Comparison of ENCODE assay signal across 12 mouse cellular contexts in the genomic region with DNA sequence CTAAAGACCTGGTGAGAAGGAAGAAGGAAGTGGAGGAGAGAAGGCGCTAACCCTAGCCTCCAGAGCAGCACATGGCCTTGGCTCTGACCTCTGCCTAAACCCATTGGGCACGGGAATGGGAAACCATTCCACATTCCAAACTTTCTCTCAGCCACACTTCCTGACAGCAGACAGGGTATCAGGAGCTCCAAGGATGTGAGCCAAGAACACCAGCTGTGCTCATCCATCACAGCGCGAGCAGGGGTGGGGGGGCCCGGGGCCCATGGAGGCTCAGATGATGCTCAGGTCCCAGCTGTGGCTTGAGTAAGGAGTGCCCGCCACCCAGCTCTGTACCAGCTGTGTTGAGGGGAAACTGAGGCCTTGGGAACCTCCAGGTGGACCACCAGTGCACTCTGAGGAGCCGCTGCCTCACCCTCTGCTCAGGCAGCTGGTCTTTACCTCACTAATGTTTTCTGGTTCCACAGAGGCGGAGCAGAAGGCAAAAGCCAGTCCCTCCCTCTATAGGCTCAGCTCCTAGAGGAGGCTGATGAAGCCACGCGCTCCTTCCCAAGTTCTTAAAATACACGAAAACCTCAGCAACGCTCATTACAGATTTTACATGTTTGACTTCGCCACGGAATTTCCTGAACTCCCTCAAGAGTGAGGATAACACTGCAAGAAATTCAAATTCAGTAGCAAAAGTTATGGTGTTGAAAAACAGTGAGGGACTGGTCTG. TPM values are rescaled to one million over a fixed set of nuclear protein-coding genes. Genes with fewer than 3 reads are reported as not detected.
DNase-seq lines count a peak whose midpoint lies in the region; ATAC-seq and TF ChIP-seq lines count a peak whose summit lies in the region.
"Had no signal": no experiment of that assay in that cellular context is flagged by ENCODE, and none has a peak within 500 bp of the region (broad histone marks: within the 10 kb centered on the region; RNA-seq: fewer than 3 reads in every experiment).

No protein-coding gene starts in this region.

- 0 out of 2 replicates have a peak overlapping the region, but pooled peaks have one; percentile 17 for H3K27ac ChIP-seq in hindbrain, embryonic 14.5 days
- no peak overlapping the region for H3K27ac ChIP-seq in hindbrain, embryonic 10.5 days
- H3K27ac ChIP-seq in lung, postnatal 0 days (ENCODE audit: low read length), result no peak overlapping the region
- H3K27ac ChIP-seq in thymus, adult 2 months (ENCODE audit: control insufficient read depth, insufficient read depth, low read length), result no peak overlapping the region
- H3K27ac ChIP-seq in forebrain, embryonic 15.5 days (replicated peaks), result no peak overlapping the region

- 69% methylated on average over 14 of the region's 14 CpGs for WGBS in hindbrain, embryonic 14.5 days
- 72% methylated on average over 14 of the region's 14 CpGs for WGBS in hindbrain, embryonic 10.5 days
- WGBS in lung, postnatal 0 days, result 52% methylated on average over 14 of the region's 14 CpGs
- WGBS in thymus, adult 2 months, result 94% methylated on average over 14 of the region's 14 CpGs
- 73% methylated on average over 14 of the region's 14 CpGs for WGBS in forebrain, embryonic 15.5 days

- H3K36me3 ChIP-seq in hindbrain, embryonic 14.5 days (replicated peaks; ENCODE audit: control insufficient read depth, insufficient read depth), result 0 out of 2 replicates have a peak, but pooled peaks cover 3% of the 10 kb centered on the region
- peaks cover 9% of the 10 kb centered on the region; the same call in 1 of the 2 replicates for H3K36me3 ChIP-seq in hindbrain, embryonic 10.5 days
- no peaks in the 10 kb centered on the region for H3K36me3 ChIP-seq in C2C12 (ENCODE audit: control insufficient read depth, insufficient read depth)
- no peaks in the 10 kb centered on the region for H3K36me3 ChIP-seq in lung, postnatal 0 days (ENCODE audit: insufficient read depth, low read length)
- H3K36me3 ChIP-seq in thymus, adult 2 months (ENCODE audit: control insufficient read depth, insufficient read depth, low read length), result no peaks in the 10 kb centered on the region
- no peaks in the 10 kb centered on the region for H3K36me3 ChIP-seq in forebrain, embryonic 15.5 days

- ATAC-seq in hindbrain, embryonic 14.5 days (ENCODE audit: low FRiP score), result no peak
- peak; percentile 78 for ATAC-seq in lung, postnatal 0 days
- no peak for ATAC-seq in forebrain, embryonic 15.5 days (replicated peaks)
- ATAC-seq: forebrain, embryonic 16.5 days had no signal

- H3K4me2 ChIP-seq in hindbrain, embryonic 14.5 days (replicated peaks), result no peak overlapping the region
- H3K4me2 ChIP-seq in lung, postnatal 0 days (replicated peaks; ENCODE audit: low read depth, low read length), result no peak overlapping the region
- H3K4me2 ChIP-seq in forebrain, embryonic 15.5 days (replicated peaks), result no peak overlapping the region

- no peaks in the 10 kb centered on the region for H3K79me3 ChIP-seq in C2C12 (ENCODE audit: low read depth)

- no peaks in the 10 kb centered on the region for H3K79me2 ChIP-seq in C2C12 (ENCODE audit: control insufficient read depth, insufficient read depth)

- H3K27me3 ChIP-seq in hindbrain, embryonic 14.5 days (ENCODE audit: control insufficient read depth, insufficient read depth, low read length), result no peaks in the 10 kb centered on the region
- H3K27me3 ChIP-seq in hindbrain, embryonic 10.5 days (ENCODE audit: insufficient read depth, poor library complexity, severe bottlenecking), result 0 out of 2 replicates have a peak, but pooled peaks cover 3% of the 10 kb centered on the region
- H3K27me3 ChIP-seq in C2C12 (ENCODE audit: control insufficient read depth, insufficient read depth, insufficient read length), result no peaks in the 10 kb centered on the region
- no peaks in the 10 kb centered on the region for H3K27me3 ChIP-seq in lung, postnatal 0 days (replicated peaks; ENCODE audit: insufficient read depth, low read length)
- H3K27me3 ChIP-seq in thymus, adult 2 months (ENCODE audit: control insufficient read depth, insufficient read depth, low read length), result no peaks in the 10 kb centered on the region
- H3K27me3 ChIP-seq in forebrain, embryonic 15.5 days, result no peaks in the 10 kb centered on the region
- H3K27me3 ChIP-seq: CH12.LX had no signal

- peak overlapping the region; percentile 14 for H3ac ChIP-seq in C2C12 (ENCODE audit: control insufficient read depth, insufficient read length, low read depth)

- H3K4me1 ChIP-seq in hindbrain, embryonic 14.5 days (replicated peaks; ENCODE audit: control insufficient read depth, insufficient read depth, low read length), result no peaks in the 10 kb centered on the region
- H3K4me1 ChIP-seq in hindbrain, embryonic 10.5 days (replicated peaks), result peaks cover 19% of the 10 kb centered on the region
- H3K4me1 ChIP-seq in lung, postnatal 0 days (ENCODE audit: insufficient read depth, low read depth, low read length), result no peaks in the 10 kb centered on the region
- H3K4me1 ChIP-seq in thymus, adult 2 months (replicated peaks; ENCODE audit: control insufficient read depth, insufficient read depth, low read length), result no peaks in the 10 kb centered on the region
- peaks cover 3% of the 10 kb centered on the region; the same call in 1 of the 2 replicates for H3K4me1 ChIP-seq in forebrain, embryonic 15.5 days

- TF ChIP-seq EP300 in lung, postnatal 0 days (IDR thresholded peaks at IDR 0.05), result no peak

- TF ChIP-seq CTCF in C2C12 (IDR thresholded peaks at IDR 0.05; ENCODE audit: control insufficient read depth, insufficient read depth, insufficient read length), result no peak
- no peak for TF ChIP-seq CTCF in lung, postnatal 0 days (IDR thresholded peaks at IDR 0.05)
- TF ChIP-seq CTCF in thymus, adult 2 months (IDR thresholded peaks at IDR 0.05; ENCODE audit: borderline replicate concordance, control insufficient read depth, extremely low read depth, insufficient read depth, low read length, poor library complexity), result no peak

- no peaks in the 10 kb centered on the region for H3K9me3 ChIP-seq in hindbrain, embryonic 14.5 days (ENCODE audit: control insufficient read depth, low read length)
- no peaks in the 10 kb centered on the region for H3K9me3 ChIP-seq in hindbrain, embryonic 10.5 days
- H3K9me3 ChIP-seq in lung, postnatal 0 days (ENCODE audit: low read length), result no peaks in the 10 kb centered on the region
- H3K9me3 ChIP-seq in forebrain, embryonic 15.5 days, result no peaks in the 10 kb centered on the region

- no peak for TF ChIP-seq POLR2A in thymus, adult 2 months (IDR thresholded peaks at IDR 0.05; ENCODE audit: control insufficient read depth, extremely low read depth, insufficient read depth, low read length, poor library complexity)

- no peak for DNase-seq in hindbrain, embryonic 14.5 days (ENCODE audit: low spot score)
- no peak for DNase-seq in hindbrain, embryonic 10.5 days (ENCODE audit: low spot score)
- peak; percentile 41 to 59 for DNase-seq in gastrocnemius, adult 8-10 months (ENCODE audit: low spot score in 2 of 2)
- peak; percentile 36 for DNase-seq in lung, postnatal 0 days (ENCODE audit: low spot score)
- DNase-seq in thymus, adult 2 months, result no peak
- DNase-seq in spleen, postnatal 10 days (ENCODE audit: low spot score in 2 of 2), result no peak
- DNase-seq: cerebellum, adult 9-10 months had no signal

- no peak overlapping the region for H3K4me3 ChIP-seq in hindbrain, embryonic 14.5 days (replicated peaks; ENCODE audit: low read length)
- no peak overlapping the region for H3K4me3 ChIP-seq in hindbrain, embryonic 10.5 days
- no peak overlapping the region for H3K4me3 ChIP-seq in C2C12 (ENCODE audit: insufficient read depth, poor library complexity, severe bottlenecking)
- H3K4me3 ChIP-seq in lung, postnatal 0 days (ENCODE audit: low read depth, low read length), result no peak overlapping the region
- H3K4me3 ChIP-seq in thymus, adult 2 months (ENCODE audit: control insufficient read depth, insufficient read depth, low read length), result no peak overlapping the region
- H3K4me3 ChIP-seq in forebrain, embryonic 15.5 days, result no peak overlapping the region

- no peak overlapping the region for H3K9ac ChIP-seq in hindbrain, embryonic 14.5 days
- H3K9ac ChIP-seq in lung, postnatal 0 days (replicated peaks; ENCODE audit: low read depth), result no peak overlapping the region
- no peak overlapping the region for H3K9ac ChIP-seq in forebrain, embryonic 15.5 days (replicated peaks)

RNA-seq across cellular contexts. Expression of gene Bcl7c, which starts 23.3 kb away (rescaled TPM):
- polyA plus RNA-seq in hindbrain, embryonic 14.5 days (2014; fragmentation: Nextera tagmentation; extraction: Ambion mirVana), result 50.2 and 57.4 TPM in 2 replicates
- 55.9 and 56.6 TPM in 2 replicates for polyA plus RNA-seq in hindbrain, embryonic 10.5 days (2016; fragmentation: Nextera tagmentation; extraction: Ambion mirVana)
- 132 TPM for polyA plus RNA-seq in C2C12 (2012; fragmentation: generic; extraction: Trizol)
- total RNA-seq in gastrocnemius, adult 8-10 months (2022), result 10 to 100 TPM; 33.5 to 36.0 (median 34.1) TPM
- 34.1 TPM in 2 replicates for polyA plus RNA-seq in lung, postnatal 0 days (2015; fragmentation: Nextera tagmentation; extraction: Ambion mirVana)
- 61.2 and 76.1 TPM in 2 replicates for polyA plus RNA-seq in thymus, adult 2 months (2012; rRNA removed)
- 43.1 and 47.9 TPM in 2 replicates for polyA plus RNA-seq in forebrain, embryonic 15.5 days (2015; fragmentation: Nextera tagmentation; extraction: Ambion mirVana)

RNA-seq across cellular contexts. Expression of gene Ctf1, which starts 27.1 kb away (rescaled TPM):
- polyA plus RNA-seq in hindbrain, embryonic 14.5 days (2014; fragmentation: Nextera tagmentation; extraction: Ambion mirVana), result 3.1 and 4.2 TPM in 2 replicates
- polyA plus RNA-seq in hindbrain, embryonic 10.5 days (2016; fragmentation: Nextera tagmentation; extraction: Ambion mirVana), result 5.1 and 5.8 TPM in 2 replicates
- polyA plus RNA-seq in C2C12 (2012; fragmentation: generic; extraction: Trizol), result 9.2 TPM
- total RNA-seq in gastrocnemius, adult 8-10 months (2022), result 10 to 100 TPM; 15.2 to 20.3 (median 17.1) TPM
- 9.9 and 10.4 TPM in 2 replicates for polyA plus RNA-seq in lung, postnatal 0 days (2015; fragmentation: Nextera tagmentation; extraction: Ambion mirVana)
- polyA plus RNA-seq in thymus, adult 2 months (2012; rRNA removed), result 15.8 and 16.3 TPM in 2 replicates
- 3.8 and 5.8 TPM in 2 replicates for polyA plus RNA-seq in forebrain, embryonic 15.5 days (2015; fragmentation: Nextera tagmentation; extraction: Ambion mirVana)
- total RNA-seq: CH12.LX; neutrophil, adult 5-6 weeks had no signal

RNA-seq across cellular contexts. Expression of gene Ctf2, which starts 46.5 kb away (rescaled TPM):
- polyA plus RNA-seq in hindbrain, embryonic 14.5 days (2014; fragmentation: Nextera tagmentation; extraction: Ambion mirVana), result 0.25 TPM in 1 of 2 replicates, not detected in the other
- 0.26 and 0.37 TPM in 2 replicates for polyA plus RNA-seq in hindbrain, embryonic 10.5 days (2016; fragmentation: Nextera tagmentation; extraction: Ambion mirVana)
- 0.13 TPM for polyA plus RNA-seq in C2C12 (2012; fragmentation: generic; extraction: Trizol)
- not detected for total RNA-seq in gastrocnemius, adult 8-10 months (2022)
- 0.07 and 0.08 TPM in 2 replicates for polyA plus RNA-seq in lung, postnatal 0 days (2015; fragmentation: Nextera tagmentation; extraction: Ambion mirVana)
- polyA plus RNA-seq in thymus, adult 2 months (2012; rRNA removed), result not detected in 2 replicates
- polyA plus RNA-seq in forebrain, embryonic 15.5 days (2015; fragmentation: Nextera tagmentation; extraction: Ambion mirVana), result 0.10 and 0.19 TPM in 2 replicates
- total RNA-seq: CH12.LX; neutrophil, adult 5-6 weeks had no signal

RNA-seq across cellular contexts. Expression of gene Fbxl19, which starts 58.9 kb away (rescaled TPM):
- polyA plus RNA-seq in hindbrain, embryonic 14.5 days (2014; fragmentation: Nextera tagmentation; extraction: Ambion mirVana), result 5.6 and 6.9 TPM in 2 replicates
- polyA plus RNA-seq in hindbrain, embryonic 10.5 days (2016; fragmentation: Nextera tagmentation; extraction: Ambion mirVana), result 8.6 and 8.9 TPM in 2 replicates
- polyA plus RNA-seq in C2C12 (2012; fragmentation: generic; extraction: Trizol), result 26.9 TPM
- total RNA-seq in gastrocnemius, adult 8-10 months (2022), result 1 to 10 TPM in 2 of 4 experiments, under 1 TPM in 2; 0.92 to 1.6 (median 1.1) TPM
- polyA plus RNA-seq in lung, postnatal 0 days (2015; fragmentation: Nextera tagmentation; extraction: Ambion mirVana), result 1.6 TPM in 2 replicates
- polyA plus RNA-seq in thymus, adult 2 months (2012; rRNA removed), result 38.9 and 43.7 TPM in 2 replicates
- polyA plus RNA-seq in forebrain, embryonic 15.5 days (2015; fragmentation: Nextera tagmentation; extraction: Ambion mirVana), result 9.4 and 10.5 TPM in 2 replicates

Comparison
In these comparisons a context has a peak if more than half of its experiments do, and no peak if none do; other contexts are left out.
1. DNase-seq: peak in gastrocnemius, adult 8-10 months (2 of 2) and lung, postnatal 0 days (single experiment); none in hindbrain, embryonic 14.5 days (single experiment), hindbrain, embryonic 10.5 days (single experiment), thymus, adult 2 months (single experiment) and spleen, postnatal 10 days (0 of 2).